Mouse (Mus musculus): ENCODE data around the gene Olfr986.

Gene Olfr986

DNA sequence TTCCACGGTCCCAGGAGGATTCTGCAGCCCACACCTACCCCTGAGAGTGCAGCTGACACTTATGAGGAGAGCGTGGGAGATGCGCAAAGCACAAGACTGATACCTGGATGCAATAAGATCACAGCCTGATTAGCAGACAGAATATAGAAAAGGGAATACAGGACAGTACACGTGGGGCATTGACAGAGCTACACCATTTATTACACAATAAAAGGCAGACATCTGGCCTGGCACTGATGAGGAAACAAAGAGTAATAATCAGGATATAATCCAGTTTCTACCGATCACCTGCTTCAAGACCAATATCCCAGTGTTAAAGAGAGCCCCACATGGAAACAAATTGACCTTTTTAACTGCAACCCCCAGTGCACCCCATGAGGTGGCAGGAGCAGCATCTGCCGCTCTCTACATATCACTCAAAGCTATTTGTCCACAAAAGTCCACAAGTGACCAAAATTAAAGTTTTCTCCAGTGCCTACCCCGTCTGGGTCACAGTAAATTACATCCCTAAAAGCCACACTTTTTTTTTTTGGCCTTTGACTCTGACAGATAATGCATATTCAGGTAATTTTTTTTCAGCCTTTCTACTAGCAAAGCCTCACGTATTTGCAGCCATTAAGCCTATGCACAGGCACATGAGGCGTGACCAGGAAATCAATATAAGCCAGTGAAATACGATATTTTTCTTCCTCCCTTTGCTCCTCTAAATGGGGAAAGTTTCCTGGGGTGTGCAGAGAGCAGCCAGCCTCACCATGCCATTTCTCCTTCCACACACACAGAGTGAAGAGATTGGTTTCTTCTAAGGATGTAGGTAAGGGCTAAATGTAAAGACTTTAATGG, 53.7 kb downstream of the Olfr986 start:
- no peak for DNase-seq

DNA sequence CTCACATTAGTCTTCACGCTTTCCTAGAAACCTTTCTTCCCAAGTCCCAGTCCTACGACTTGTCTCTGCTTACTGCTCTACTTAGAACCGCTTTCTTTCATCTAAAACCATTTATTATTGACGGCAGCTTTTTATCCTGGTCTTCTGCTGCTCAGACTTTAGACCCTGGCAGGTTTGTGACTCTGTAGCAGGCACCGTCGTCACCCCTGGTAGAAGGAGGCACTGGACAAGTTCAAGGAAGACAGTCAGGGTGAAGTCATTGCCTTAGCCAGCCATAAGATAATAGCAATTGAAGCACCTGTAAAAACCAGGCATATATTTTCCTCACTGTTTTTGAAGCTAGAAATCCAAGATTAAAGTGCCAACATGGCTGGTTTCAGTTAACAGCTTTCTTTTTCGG, 54.5 kb downstream of the Olfr986 start:
- DNase-seq = no peak
